Mouse (Mus musculus): ENCODE measurements around the gene Card11. TPM values are rescaled to one million over a fixed set of nuclear protein-coding genes. Genes with fewer than 3 reads are reported as not detected.

The Card11 gene
- polyA plus RNA-seq, 1 experiment, result 0.19 TPM

GRCm38 (mm10) chr5:140959160-140959559, 41.2 kb downstream of the Card11 start:
- no peaks in the 10 kb centered on the region for H3K36me3 ChIP-seq (ENCODE audit: control insufficient read depth, insufficient read depth, low read length)
- no peak overlapping the region for H3K4me3 ChIP-seq (ENCODE audit: control insufficient read depth, low read depth, low read length)
- no peak overlapping the region for H3K27ac ChIP-seq (ENCODE audit: control insufficient read depth, insufficient read depth, low read depth, low read length)
- H3K27me3 ChIP-seq (ENCODE audit: control insufficient read depth, insufficient read depth, low read length), result no peaks in the 10 kb centered on the region
- H3K4me1 ChIP-seq (ENCODE audit: control insufficient read depth, insufficient read depth, low read length), result peaks cover 5% of the 10 kb centered on the region; the same call in 1 of the 2 replicates
- TF ChIP-seq CTCF (IDR thresholded peaks at IDR 0.05; ENCODE audit: control insufficient read depth, insufficient read depth, insufficient replicate concordance, low read depth, low read length), result no peak
- no peak for TF ChIP-seq POLR2A (IDR thresholded peaks at IDR 0.05; ENCODE audit: control insufficient read depth, low read depth, low read length)

GRCm38 (mm10) chr5:140957106-140957505, 43.3 kb downstream of the Card11 start:
- no peaks in the 10 kb centered on the region for H3K36me3 ChIP-seq (ENCODE audit: control insufficient read depth, insufficient read depth, low read length)
- H3K27ac ChIP-seq (ENCODE audit: control insufficient read depth, insufficient read depth, low read depth, low read length), result no peak overlapping the region
- H3K27me3 ChIP-seq (ENCODE audit: control insufficient read depth, insufficient read depth, low read length), result no peaks in the 10 kb centered on the region
- no peak for TF ChIP-seq POLR2A (IDR thresholded peaks at IDR 0.05; ENCODE audit: control insufficient read depth, low read depth, low read length)
- TF ChIP-seq CTCF (IDR thresholded peaks at IDR 0.05; ENCODE audit: control insufficient read depth, insufficient read depth, insufficient replicate concordance, low read depth, low read length), result no peak
- no peaks in the 10 kb centered on the region for H3K4me1 ChIP-seq (ENCODE audit: control insufficient read depth, insufficient read depth, low read length)
- H3K4me3 ChIP-seq (ENCODE audit: control insufficient read depth, low read depth, low read length), result no peak overlapping the region

DNA sequence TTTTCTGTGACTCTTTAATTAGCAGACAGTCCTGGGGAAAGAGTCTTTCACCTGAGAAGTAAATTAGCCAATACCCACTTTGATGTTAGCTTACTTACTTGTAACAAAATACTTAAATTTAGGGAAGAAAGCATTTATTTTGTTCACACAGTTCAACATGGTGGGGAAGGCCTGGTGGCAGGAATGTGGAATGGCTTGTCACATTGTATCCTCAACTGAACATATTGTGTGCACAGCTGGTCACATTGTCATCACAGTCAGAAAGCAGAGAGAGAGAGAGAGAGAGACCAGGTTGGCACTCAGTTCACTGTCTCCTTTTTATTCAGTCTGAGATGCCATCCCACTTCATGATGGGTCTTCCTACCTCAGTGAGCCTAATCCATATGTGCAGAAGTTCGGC, 44.7 kb downstream of the Card11 start:
- no peak for TF ChIP-seq POLR2A (IDR thresholded peaks at IDR 0.05; ENCODE audit: control insufficient read depth, low read depth, low read length)
- no peak for TF ChIP-seq CTCF (IDR thresholded peaks at IDR 0.05; ENCODE audit: control insufficient read depth, insufficient read depth, insufficient replicate concordance, low read depth, low read length)
- Histone ChIP-seq H3K27me3 (ENCODE audit: control insufficient read depth, insufficient read depth, low read length) (no peaks in the 10 kb centered on the region), H3K4me1 (ENCODE audit: control insufficient read depth, insufficient read depth, low read length) (no peaks in the 10 kb centered on the region)

DNA sequence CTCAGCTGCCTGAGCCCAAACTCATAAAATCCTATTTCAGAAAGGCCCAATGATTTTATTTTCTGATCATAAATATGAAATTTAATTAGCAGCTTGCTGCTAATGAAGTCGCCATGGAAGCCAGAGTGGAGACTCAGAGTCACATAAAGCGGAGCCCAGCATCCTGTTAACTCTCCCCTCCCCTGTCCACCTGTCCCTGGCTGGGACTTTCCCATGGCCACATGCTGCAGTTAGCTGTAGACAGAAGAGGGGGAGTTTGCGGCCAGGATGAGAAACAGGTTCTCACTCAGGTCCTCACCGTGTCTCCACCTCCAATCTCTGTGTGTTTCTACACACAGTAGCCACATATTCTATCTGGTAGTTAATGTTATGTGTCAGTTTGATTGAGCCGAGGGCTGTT, 48.6 kb downstream of the Card11 start:
- Histone ChIP-seq H3K36me3 (ENCODE audit: control insufficient read depth, insufficient read depth, low read length) (no peaks in the 10 kb centered on the region), H3K27ac (ENCODE audit: control insufficient read depth, insufficient read depth, low read depth, low read length) (no peak overlapping the region), H3K4me3 (ENCODE audit: control insufficient read depth, low read depth, low read length) (no peak overlapping the region), H3K4me1 (ENCODE audit: control insufficient read depth, insufficient read depth, low read length) (no peaks in the 10 kb centered on the region), H3K27me3 (ENCODE audit: control insufficient read depth, insufficient read depth, low read length) (no peaks in the 10 kb centered on the region)
- no peak for TF ChIP-seq POLR2A (IDR thresholded peaks at IDR 0.05; ENCODE audit: control insufficient read depth, low read depth, low read length)
- TF ChIP-seq CTCF (IDR thresholded peaks at IDR 0.05; ENCODE audit: control insufficient read depth, insufficient read depth, insufficient replicate concordance, low read depth, low read length), result no peak

More for the DNA sequence above, 44.7 kb downstream of the Card11 start:
- Histone ChIP-seq H3K36me3 (ENCODE audit: control insufficient read depth, insufficient read depth, low read length) (no peaks in the 10 kb centered on the region), H3K4me3 (ENCODE audit: control insufficient read depth, low read depth, low read length) (no peak overlapping the region), H3K27ac (ENCODE audit: control insufficient read depth, insufficient read depth, low read depth, low read length) (no peak overlapping the region)

GRCm38 (mm10) chr5:140948009-140948408, 52.4 kb downstream of the Card11 start:
- Histone ChIP-seq H3K4me1 (ENCODE audit: control insufficient read depth, insufficient read depth, low read length) (no peaks in the 10 kb centered on the region), H3K36me3 (ENCODE audit: control insufficient read depth, insufficient read depth, low read length) (no peaks in the 10 kb centered on the region), H3K4me3 (ENCODE audit: control insufficient read depth, low read depth, low read length) (no peak overlapping the region), H3K27ac (ENCODE audit: control insufficient read depth, insufficient read depth, low read depth, low read length) (no peak overlapping the region), H3K27me3 (ENCODE audit: control insufficient read depth, insufficient read depth, low read length) (no peaks in the 10 kb centered on the region)
- no peak for TF ChIP-seq POLR2A (IDR thresholded peaks at IDR 0.05; ENCODE audit: control insufficient read depth, low read depth, low read length)
- no peak for TF ChIP-seq CTCF (IDR thresholded peaks at IDR 0.05; ENCODE audit: control insufficient read depth, insufficient read depth, insufficient replicate concordance, low read depth, low read length)

DNA sequence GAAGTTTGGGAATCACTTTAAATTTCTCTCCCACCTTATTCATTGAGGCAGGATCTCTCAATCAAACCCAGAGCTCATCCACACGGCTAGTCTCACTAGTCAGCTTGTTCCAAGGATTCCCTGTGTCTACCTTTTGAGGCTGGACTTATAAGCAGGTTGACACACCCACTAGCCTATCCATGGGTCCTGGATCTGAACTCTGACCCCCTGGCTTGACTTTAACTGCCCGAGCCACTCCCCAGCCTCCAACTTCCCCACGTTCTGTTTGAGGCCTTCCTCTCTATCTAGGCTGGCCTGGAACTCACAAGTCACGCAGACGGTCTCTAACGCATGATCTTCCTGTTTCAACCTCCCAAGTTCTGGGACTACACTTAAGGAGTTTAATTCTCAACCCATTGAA, 54.3 kb downstream of the Card11 start:
- H3K27me3 ChIP-seq (ENCODE audit: control insufficient read depth, insufficient read depth, low read length), result no peaks in the 10 kb centered on the region
- H3K4me1 ChIP-seq (ENCODE audit: control insufficient read depth, insufficient read depth, low read length), result no peaks in the 10 kb centered on the region
- H3K36me3 ChIP-seq (ENCODE audit: control insufficient read depth, insufficient read depth, low read length), result no peaks in the 10 kb centered on the region
- TF ChIP-seq CTCF (IDR thresholded peaks at IDR 0.05; ENCODE audit: control insufficient read depth, insufficient read depth, insufficient replicate concordance, low read depth, low read length) (no peak), POLR2A (IDR thresholded peaks at IDR 0.05; ENCODE audit: control insufficient read depth, low read depth, low read length) (no peak)
- no peak overlapping the region for H3K4me3 ChIP-seq (ENCODE audit: control insufficient read depth, low read depth, low read length)
- H3K27ac ChIP-seq (ENCODE audit: control insufficient read depth, insufficient read depth, low read depth, low read length), result no peak overlapping the region

DNA sequence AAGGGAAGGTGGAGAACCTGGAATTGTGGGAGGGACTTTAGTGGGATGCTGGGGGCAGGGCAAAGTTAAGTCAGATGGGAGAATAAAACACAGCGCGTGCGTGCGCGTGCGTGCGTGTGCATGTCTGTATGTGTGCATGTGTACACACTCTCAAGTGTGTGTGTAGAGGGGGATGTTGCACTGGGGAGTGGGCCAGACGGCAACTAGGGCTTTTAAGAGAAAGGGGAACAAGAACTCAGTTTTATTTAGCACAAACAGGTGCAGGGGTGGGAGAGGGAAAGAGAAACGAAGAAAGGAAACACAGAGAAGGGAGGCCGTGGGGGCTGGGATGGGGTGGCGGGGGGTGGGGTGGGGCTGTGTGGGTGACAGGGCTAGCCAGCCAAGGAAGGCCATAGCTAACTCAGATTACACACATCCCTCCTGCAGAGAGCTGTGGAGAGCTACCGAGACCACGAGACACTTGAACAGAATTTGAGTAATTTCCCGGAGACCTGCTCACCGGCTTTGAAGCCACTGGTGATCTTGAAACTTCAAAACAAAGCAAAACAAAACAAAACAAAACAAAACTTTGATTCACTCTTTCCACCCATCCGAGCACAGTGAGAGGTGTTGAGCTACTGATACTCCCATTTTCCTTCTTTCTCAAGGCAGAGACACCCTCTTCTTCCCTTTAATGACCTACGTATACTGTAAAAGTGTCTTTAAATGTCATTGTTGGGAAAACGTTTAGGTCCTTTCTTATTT, 55.8 kb downstream of the Card11 start:
- Histone ChIP-seq H3K36me3 (ENCODE audit: control insufficient read depth, insufficient read depth, low read length) (no peaks in the 10 kb centered on the region), H3K4me1 (ENCODE audit: control insufficient read depth, insufficient read depth, low read length) (no peaks in the 10 kb centered on the region), H3K27me3 (ENCODE audit: control insufficient read depth, insufficient read depth, low read length) (no peaks in the 10 kb centered on the region), H3K27ac (ENCODE audit: control insufficient read depth, insufficient read depth, low read depth, low read length) (no peak overlapping the region), H3K4me3 (ENCODE audit: control insufficient read depth, low read depth, low read length) (no peak overlapping the region)
- no peak for TF ChIP-seq CTCF (IDR thresholded peaks at IDR 0.05; ENCODE audit: control insufficient read depth, insufficient read depth, insufficient replicate concordance, low read depth, low read length)
- TF ChIP-seq POLR2A (IDR thresholded peaks at IDR 0.05; ENCODE audit: control insufficient read depth, low read depth, low read length), result no peak
